Comparison of ENCODE assay signal across 12 mouse cellular contexts in the genomic region with DNA sequence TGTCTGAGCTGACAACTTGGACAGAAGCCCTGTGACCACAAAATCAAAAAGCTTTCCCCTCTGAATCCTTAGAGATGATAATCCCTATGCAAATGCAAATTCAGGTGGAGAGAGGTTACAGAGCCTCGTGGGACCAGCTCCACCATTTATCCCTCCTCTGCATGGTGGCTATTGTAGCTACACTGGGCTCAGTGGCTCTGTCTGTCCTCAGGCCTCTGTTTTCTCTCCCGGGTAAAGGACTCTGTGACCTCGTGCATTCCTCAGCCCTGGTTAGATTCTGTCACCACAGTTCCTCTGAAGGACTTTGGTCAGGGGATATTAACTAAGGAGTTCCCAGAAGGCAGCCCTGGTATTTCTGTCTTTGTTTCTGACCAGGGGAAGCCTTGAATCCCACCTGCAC.
"Had no signal": no experiment of that assay in that cellular context is flagged by ENCODE, and none has a peak within 500 bp of the region (broad histone marks: within the 10 kb centered on the region; RNA-seq: fewer than 3 reads in every experiment).

No protein-coding gene starts in this region.

- H3K9me3 ChIP-seq: limb, embryonic 15.5 days; liver, embryonic 12.5 days; neural tube, embryonic 15.5 days had no signal

- H3K9ac ChIP-seq: limb, embryonic 15.5 days; liver, embryonic 12.5 days; lung, embryonic 14.5 days; neural tube, embryonic 15.5 days had no signal

- H3K4me2 ChIP-seq: limb, embryonic 15.5 days; liver, embryonic 12.5 days; lung, embryonic 14.5 days; neural tube, embryonic 15.5 days had no signal

- H3K36me3 ChIP-seq: limb, embryonic 15.5 days; liver, embryonic 12.5 days; neural tube, embryonic 15.5 days had no signal

- H3K4me1 ChIP-seq: limb, embryonic 15.5 days; liver, embryonic 12.5 days; neural tube, embryonic 15.5 days had no signal

- DNase-seq: layer of hippocampus, adult 9-11 months; layer of hippocampus, postnatal 36 days; lung, embryonic 14.5 days; lung, postnatal 10 days; lung, postnatal 4 days; right cerebral cortex, adult 18-20 months; right cerebral cortex, postnatal 25 days had no signal

- H3K27me3 ChIP-seq: liver, embryonic 12.5 days; neural tube, embryonic 15.5 days had no signal

- ATAC-seq: intestine, embryonic 16.5 days; liver, embryonic 12.5 days had no signal

- H3K27ac ChIP-seq: limb, embryonic 15.5 days; liver, embryonic 12.5 days; neural tube, embryonic 15.5 days had no signal

- H3K4me3 ChIP-seq: limb, embryonic 15.5 days; liver, embryonic 12.5 days; myocyte; neural tube, embryonic 15.5 days had no signal
